Mouse (Mus musculus) liver, adult 10 weeks (tissue): ENCODE results near the gene Olfr603. TPM values are rescaled to one million over a fixed set of nuclear protein-coding genes. Genes with fewer than 3 reads are reported as not detected.

ENCODE experiments used
- polyA plus RNA-seq: library from polyadenylated mRNA; stranded (reverse); fragments of 350-450 nt; fragmentation: Illumina TruSeq; extraction: RNeasy Lipid Tissue Mini Kit (QIAGEN cat#74804); gene quantifications from one replicate; pipeline ENCODE4 v1.2.3, GENCODE M21; 2014; ENCODE audit warnings: low read depth, low replicate concordance

The Olfr603 gene
- polyA plus RNA-seq = not detected

GRCm38 (mm10) chr7:103386077-103386476 is at the start of gene Olfr603:
Gene Olfr603 (minus strand): TSS chr7:103386177.

GRCm38 (mm10) chr7:103414772-103415171 is 28.8 kb upstream of the Olfr603 start, which contains the start of gene Usp17lc:
Gene Usp17lc (plus strand): TSS chr7:103415072.

GRCm38 (mm10) chr7:103362555-103362954 is 23.4 kb downstream of the Olfr603 start, which contains the start of gene Olfr601:
Gene Olfr601 (minus strand): TSS chr7:103362655.

GRCm38 (mm10) chr7:103349569-103349968 is 36.4 kb downstream of the Olfr603 start, which contains the start of gene Olfr600:
Gene Olfr600 (minus strand): TSS chr7:103349669.

GRCm38 (mm10) chr7:103335617-103336016 is 50.4 kb downstream of the Olfr603 start, which contains the start of gene Olfr599:
Gene Olfr599 (plus strand): TSS chr7:103335917.

Other genes with a start within 250 kb of the Olfr603 start
- not detected for gene Olfr588-ps1, start 245.3 kb downstream of the Olfr603 start, polyA plus RNA-seq
- not detected for gene Olfr589, start 229.8 kb downstream of the Olfr603 start, polyA plus RNA-seq
- not detected for gene Olfr591, start 207.8 kb downstream of the Olfr603 start, polyA plus RNA-seq
- not detected for gene Olfr592, start 201.4 kb downstream of the Olfr603 start, polyA plus RNA-seq
- not detected for gene Olfr593, start 174.3 kb downstream of the Olfr603 start, polyA plus RNA-seq
- gene Olfr594, start 169.2 kb downstream of the Olfr603 start, polyA plus RNA-seq = not detected
- not detected for gene Usp17ld, start 133.7 kb downstream of the Olfr603 start, polyA plus RNA-seq
- not detected for gene Olfr596, start 80.5 kb downstream of the Olfr603 start, polyA plus RNA-seq
- gene Olfr597, start 69.9 kb downstream of the Olfr603 start, polyA plus RNA-seq = not detected
- not detected for gene Olfr598, start 62.6 kb downstream of the Olfr603 start, polyA plus RNA-seq
- gene Olfr599, start 50.3 kb downstream of the Olfr603 start, polyA plus RNA-seq = not detected
- gene Olfr600, start 36.5 kb downstream of the Olfr603 start, polyA plus RNA-seq = not detected
- not detected for gene Olfr601, start 23.5 kb downstream of the Olfr603 start, polyA plus RNA-seq
- not detected for gene Usp17lc, start 28.9 kb upstream of the Olfr603 start, polyA plus RNA-seq
- not detected for gene Olfr605, start 59.3 kb upstream of the Olfr603 start, polyA plus RNA-seq
- gene Olfr606, start 62.9 kb upstream of the Olfr603 start, polyA plus RNA-seq = not detected
- not detected for gene Olfr607, start 78.0 kb upstream of the Olfr603 start, polyA plus RNA-seq
- gene Olfr608, start 83.7 kb upstream of the Olfr603 start, polyA plus RNA-seq = not detected
- gene Olfr609, start 111.9 kb upstream of the Olfr603 start, polyA plus RNA-seq = not detected
- not detected for gene Olfr610, start 125.9 kb upstream of the Olfr603 start, polyA plus RNA-seq
- gene Olfr611, start 134.7 kb upstream of the Olfr603 start, polyA plus RNA-seq = not detected
- not detected for gene Olfr612, start 156.5 kb upstream of the Olfr603 start, polyA plus RNA-seq
- gene Olfr613, start 161.9 kb upstream of the Olfr603 start, polyA plus RNA-seq = not detected
- gene Olfr615, start 169.9 kb upstream of the Olfr603 start, polyA plus RNA-seq = not detected
- not detected for gene Olfr616, start 183.0 kb upstream of the Olfr603 start, polyA plus RNA-seq
- gene Olfr617, start 186.9 kb upstream of the Olfr603 start, polyA plus RNA-seq = not detected
- not detected for gene Olfr618, start 203.9 kb upstream of the Olfr603 start, polyA plus RNA-seq
- not detected for gene Olfr619, start 214.4 kb upstream of the Olfr603 start, polyA plus RNA-seq
- not detected for gene Olfr620, start 226.4 kb upstream of the Olfr603 start, polyA plus RNA-seq